3 mouse cellular contexts compared by ENCODE assay signal in the genomic region with DNA sequence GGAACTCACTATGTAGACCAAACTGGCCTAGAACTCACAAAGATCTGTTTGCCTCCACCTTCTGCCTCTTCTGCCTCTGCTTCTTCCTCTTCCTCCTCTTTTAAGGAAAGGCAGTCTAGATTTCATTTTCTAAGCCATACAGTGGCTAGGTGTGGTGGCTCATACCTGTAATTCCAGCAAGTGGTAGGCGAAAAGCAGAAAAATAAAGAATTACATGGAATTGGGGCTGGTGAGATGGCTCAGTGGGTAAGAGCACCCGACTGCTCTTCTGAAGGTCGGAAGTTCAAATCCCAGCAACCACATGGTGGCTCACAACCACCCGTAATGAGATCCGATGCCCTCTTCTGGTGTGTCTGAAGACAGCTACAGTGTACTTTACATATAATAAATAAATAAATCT. TPM values are rescaled to one million over a fixed set of nuclear protein-coding genes. Genes with fewer than 3 reads are reported as not detected.
"Had no signal": no experiment of that assay in that cellular context is flagged by ENCODE, and none has a peak within 500 bp of the region (broad histone marks: within the 10 kb centered on the region; RNA-seq: fewer than 3 reads in every experiment).

No protein-coding gene starts in this region.

RNA-seq across cellular contexts. Expression of gene Pou3f1, which starts 57.2 kb away (rescaled TPM):
- total RNA-seq: megakaryocyte, adult 5-6 weeks; neutrophil, adult 5-6 weeks had no signal
- polyA plus RNA-seq: liver, embryonic 16.5 days had no signal
